In the genomic region with DNA sequence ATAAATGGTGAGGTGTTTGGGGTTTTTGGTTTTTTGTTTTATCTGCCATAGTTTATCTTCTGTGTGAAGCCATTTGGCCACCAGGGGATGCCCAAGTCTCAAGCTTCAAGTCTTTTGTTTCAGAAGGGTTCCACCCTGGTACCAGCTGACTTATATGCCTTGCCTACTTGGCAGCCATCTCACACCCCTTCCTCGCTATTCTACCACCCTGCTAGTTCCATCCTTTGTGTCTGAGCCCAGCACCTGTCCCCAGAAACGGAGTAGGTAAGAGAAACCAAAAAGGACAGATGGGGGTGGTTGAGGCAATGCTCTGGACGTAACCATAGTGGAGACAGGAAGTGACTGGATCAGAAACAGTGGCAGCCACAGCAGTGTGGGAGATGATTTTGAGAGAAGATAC, we compare ENCODE assay signal across 9 mouse cellular contexts. TPM values are rescaled to one million over a fixed set of nuclear protein-coding genes. Genes with fewer than 3 reads are reported as not detected.
DNase-seq lines count a peak whose midpoint lies in the region; ATAC-seq lines count a peak whose summit lies in the region.
"Had no signal": no experiment of that assay in that cellular context is flagged by ENCODE, and none has a peak within 500 bp of the region (broad histone marks: within the 10 kb centered on the region; RNA-seq: fewer than 3 reads in every experiment).

No protein-coding gene starts in this region.

- 0 out of 2 replicates have a peak overlapping the region, but pooled peaks have one; percentile 23 for H3K27ac ChIP-seq in forebrain, embryonic 15.5 days (replicated peaks)
- H3K27ac ChIP-seq in forebrain, embryonic 10.5 days, result no peak overlapping the region
- no peak overlapping the region for H3K27ac ChIP-seq in midbrain, embryonic 13.5 days
- H3K27ac ChIP-seq in midbrain, embryonic 10.5 days (replicated peaks), result no peak overlapping the region
- H3K27ac ChIP-seq in hindbrain, embryonic 16.5 days (ENCODE audit: low read depth, low read length), result no peak overlapping the region
- no peak overlapping the region for H3K27ac ChIP-seq in neural tube, embryonic 15.5 days (replicated peaks)

- no peak overlapping the region for H3K4me2 ChIP-seq in forebrain, embryonic 15.5 days (replicated peaks)
- no peak overlapping the region for H3K4me2 ChIP-seq in midbrain, embryonic 13.5 days (replicated peaks)
- peak overlapping the region; percentile 13; the same call in 1 of the 2 replicates for H3K4me2 ChIP-seq in hindbrain, embryonic 16.5 days (ENCODE audit: low read length)
- no peak overlapping the region for H3K4me2 ChIP-seq in neural tube, embryonic 15.5 days

- 0 out of 2 replicates have a peak, but pooled peaks cover 2% of the 10 kb centered on the region for H3K4me1 ChIP-seq in forebrain, embryonic 15.5 days
- H3K4me1 ChIP-seq in forebrain, embryonic 10.5 days, result peaks cover 4% of the 10 kb centered on the region; the same call in 1 of the 2 replicates
- H3K4me1 ChIP-seq in midbrain, embryonic 13.5 days (replicated peaks), result no peaks in the 10 kb centered on the region
- no peaks in the 10 kb centered on the region for H3K4me1 ChIP-seq in midbrain, embryonic 10.5 days
- H3K4me1 ChIP-seq in hindbrain, embryonic 16.5 days (ENCODE audit: control insufficient read depth, insufficient read depth, low read depth, low read length), result no peaks in the 10 kb centered on the region
- no peaks in the 10 kb centered on the region for H3K4me1 ChIP-seq in neural tube, embryonic 15.5 days

- WGBS in forebrain, embryonic 15.5 days, result 40% methylated on average over 3 of the region's 3 CpGs
- WGBS in forebrain, embryonic 10.5 days, result 76% methylated on average over 3 of the region's 3 CpGs
- WGBS in midbrain, embryonic 13.5 days, result 81% methylated on average over 3 of the region's 3 CpGs
- WGBS in midbrain, embryonic 10.5 days, result 82% methylated on average over 3 of the region's 3 CpGs
- WGBS in hindbrain, embryonic 16.5 days, result 67% methylated on average over 3 of the region's 3 CpGs
- WGBS in neural tube, embryonic 15.5 days, result 71% methylated on average over 3 of the region's 3 CpGs

- no peak overlapping the region for H3K4me3 ChIP-seq in forebrain, embryonic 15.5 days
- no peak overlapping the region for H3K4me3 ChIP-seq in forebrain, embryonic 10.5 days
- H3K4me3 ChIP-seq in midbrain, embryonic 13.5 days (replicated peaks), result no peak overlapping the region
- no peak overlapping the region for H3K4me3 ChIP-seq in midbrain, embryonic 10.5 days
- no peak overlapping the region for H3K4me3 ChIP-seq in hindbrain, embryonic 16.5 days (ENCODE audit: low read length)
- no peak overlapping the region for H3K4me3 ChIP-seq in neural tube, embryonic 15.5 days (replicated peaks)

- no peaks in the 10 kb centered on the region for H3K9me3 ChIP-seq in forebrain, embryonic 15.5 days
- no peaks in the 10 kb centered on the region for H3K9me3 ChIP-seq in forebrain, embryonic 10.5 days
- no peaks in the 10 kb centered on the region for H3K9me3 ChIP-seq in midbrain, embryonic 13.5 days
- no peaks in the 10 kb centered on the region for H3K9me3 ChIP-seq in midbrain, embryonic 10.5 days (replicated peaks)
- H3K9me3 ChIP-seq in hindbrain, embryonic 16.5 days (ENCODE audit: control insufficient read depth, low read length), result no peaks in the 10 kb centered on the region
- H3K9me3 ChIP-seq in neural tube, embryonic 15.5 days (replicated peaks), result no peaks in the 10 kb centered on the region

- peaks cover 44% of the 10 kb centered on the region for H3K36me3 ChIP-seq in forebrain, embryonic 15.5 days
- peaks cover 70% of the 10 kb centered on the region for H3K36me3 ChIP-seq in forebrain, embryonic 10.5 days (replicated peaks)
- H3K36me3 ChIP-seq in midbrain, embryonic 13.5 days, result peaks cover 51% of the 10 kb centered on the region
- H3K36me3 ChIP-seq in midbrain, embryonic 10.5 days, result peaks cover 69% of the 10 kb centered on the region
- peaks cover 38% of the 10 kb centered on the region for H3K36me3 ChIP-seq in hindbrain, embryonic 16.5 days (ENCODE audit: control insufficient read depth, insufficient read depth, low read length)
- peaks cover 59% of the 10 kb centered on the region for H3K36me3 ChIP-seq in neural tube, embryonic 15.5 days

- peak; percentile 62; the same call in 1 of the 2 replicates for ATAC-seq in forebrain, embryonic 15.5 days (replicated peaks)
- ATAC-seq in midbrain, embryonic 13.5 days, result peak; percentile 62; the same call in 1 of the 2 replicates
- ATAC-seq in hindbrain, embryonic 16.5 days, result peak; percentile 64
- ATAC-seq in neural tube, embryonic 15.5 days (ENCODE audit: low FRiP score), result 0 out of 2 replicates have a peak, but pooled peaks have one; percentile 31

- no peaks in the 10 kb centered on the region for H3K27me3 ChIP-seq in forebrain, embryonic 15.5 days
- no peaks in the 10 kb centered on the region for H3K27me3 ChIP-seq in forebrain, embryonic 10.5 days (ENCODE audit: poor library complexity, severe bottlenecking)
- no peaks in the 10 kb centered on the region for H3K27me3 ChIP-seq in midbrain, embryonic 13.5 days
- no peaks in the 10 kb centered on the region for H3K27me3 ChIP-seq in midbrain, embryonic 10.5 days (ENCODE audit: low read depth, poor library complexity, severe bottlenecking)
- H3K27me3 ChIP-seq in hindbrain, embryonic 16.5 days (replicated peaks; ENCODE audit: control insufficient read depth, insufficient read depth, low read length), result no peaks in the 10 kb centered on the region
- no peaks in the 10 kb centered on the region for H3K27me3 ChIP-seq in neural tube, embryonic 15.5 days (replicated peaks)

- H3K9ac ChIP-seq in forebrain, embryonic 15.5 days (replicated peaks), result no peak overlapping the region
- no peak overlapping the region for H3K9ac ChIP-seq in midbrain, embryonic 13.5 days (replicated peaks)
- H3K9ac ChIP-seq in hindbrain, embryonic 16.5 days (ENCODE audit: low read depth, low read length), result no peak overlapping the region
- H3K9ac ChIP-seq in neural tube, embryonic 15.5 days (replicated peaks), result no peak overlapping the region

- no peak for DNase-seq in forebrain, embryonic 10.5 days (ENCODE audit: extremely low spot score, low spot score)
- no peak for DNase-seq in midbrain, embryonic 10.5 days (ENCODE audit: low spot score)
- DNase-seq in adrenal gland, adult 2 months, result no peak
- DNase-seq in spleen, adult 18-20 months, result no peak

RNA-seq across cellular contexts. Expression of gene Tspan1, which starts 7.5 kb away (rescaled TPM):
- polyA plus RNA-seq in forebrain, embryonic 15.5 days (2015; fragmentation: Nextera tagmentation; extraction: Ambion mirVana), result 0.28 TPM in 1 of 2 replicates, not detected in the other
- polyA plus RNA-seq in forebrain, embryonic 10.5 days (2016; fragmentation: Nextera tagmentation; extraction: Ambion mirVana), result not detected in 2 replicates
- polyA plus RNA-seq in midbrain, embryonic 13.5 days (2015; fragmentation: Nextera tagmentation; extraction: Ambion mirVana), result 0.11 TPM in 1 of 2 replicates, not detected in the other
- 0.06 TPM in 1 of 2 replicates, not detected in the other for polyA plus RNA-seq in midbrain, embryonic 10.5 days (2016; fragmentation: Nextera tagmentation; extraction: Ambion mirVana)
- 0.11 and 0.63 TPM in 2 replicates for polyA plus RNA-seq in hindbrain, embryonic 16.5 days (2015; fragmentation: Nextera tagmentation; extraction: Ambion mirVana)
- polyA plus RNA-seq in neural tube, embryonic 15.5 days (2015; fragmentation: Nextera tagmentation; extraction: Ambion mirVana), result 0.27 and 5.8 TPM in 2 replicates
- total RNA-seq in adrenal gland, adult 2 months (2021), result not detected
- polyA plus RNA-seq in adrenal gland, adult 2 months (2012; rRNA removed), result not detected in 2 replicates

RNA-seq across cellular contexts. Expression of gene Lurap1, which starts 8.8 kb away (rescaled TPM):
- 2.4 TPM in 2 replicates for polyA plus RNA-seq in forebrain, embryonic 15.5 days (2015; fragmentation: Nextera tagmentation; extraction: Ambion mirVana)
- polyA plus RNA-seq in forebrain, embryonic 10.5 days (2016; fragmentation: Nextera tagmentation; extraction: Ambion mirVana), result 2.0 and 2.6 TPM in 2 replicates
- 1.5 and 2.2 TPM in 2 replicates for polyA plus RNA-seq in midbrain, embryonic 13.5 days (2015; fragmentation: Nextera tagmentation; extraction: Ambion mirVana)
- polyA plus RNA-seq in midbrain, embryonic 10.5 days (2016; fragmentation: Nextera tagmentation; extraction: Ambion mirVana), result 2.2 and 2.7 TPM in 2 replicates
- polyA plus RNA-seq in hindbrain, embryonic 16.5 days (2015; fragmentation: Nextera tagmentation; extraction: Ambion mirVana), result 3.3 and 3.7 TPM in 2 replicates
- 2.6 and 2.7 TPM in 2 replicates for polyA plus RNA-seq in neural tube, embryonic 15.5 days (2015; fragmentation: Nextera tagmentation; extraction: Ambion mirVana)
- 10 to 100 TPM in 1 of 2 experiments, 1 to 10 TPM in 1; 5.2 to 16.2 TPM for total RNA-seq in adrenal gland, adult 2 months (2021)
- 1.8 and 2.5 TPM in 2 replicates for polyA plus RNA-seq in adrenal gland, adult 2 months (2012; rRNA removed)

RNA-seq across cellular contexts. Expression of gene 1700042G07Rik, which starts 13.3 kb away (rescaled TPM):
- not detected in 2 replicates for polyA plus RNA-seq in forebrain, embryonic 15.5 days (2015; fragmentation: Nextera tagmentation; extraction: Ambion mirVana)
- polyA plus RNA-seq in forebrain, embryonic 10.5 days (2016; fragmentation: Nextera tagmentation; extraction: Ambion mirVana), result not detected in 2 replicates
- polyA plus RNA-seq in midbrain, embryonic 13.5 days (2015; fragmentation: Nextera tagmentation; extraction: Ambion mirVana), result not detected in 2 replicates
- not detected in 2 replicates for polyA plus RNA-seq in midbrain, embryonic 10.5 days (2016; fragmentation: Nextera tagmentation; extraction: Ambion mirVana)
- polyA plus RNA-seq in hindbrain, embryonic 16.5 days (2015; fragmentation: Nextera tagmentation; extraction: Ambion mirVana), result not detected in 2 replicates
- polyA plus RNA-seq in neural tube, embryonic 15.5 days (2015; fragmentation: Nextera tagmentation; extraction: Ambion mirVana), result not detected in 2 replicates
- not detected for total RNA-seq in adrenal gland, adult 2 months (2021)
- not detected in 2 replicates for polyA plus RNA-seq in adrenal gland, adult 2 months (2012; rRNA removed)
- polyA plus RNA-seq: heart, embryonic 14.5 days had no signal

RNA-seq across cellular contexts. Expression of gene Gm49337, which starts 13.3 kb away (rescaled TPM):
- polyA plus RNA-seq in forebrain, embryonic 15.5 days (2015; fragmentation: Nextera tagmentation; extraction: Ambion mirVana), result not detected in 2 replicates
- not detected in 2 replicates for polyA plus RNA-seq in forebrain, embryonic 10.5 days (2016; fragmentation: Nextera tagmentation; extraction: Ambion mirVana)
- not detected in 2 replicates for polyA plus RNA-seq in midbrain, embryonic 13.5 days (2015; fragmentation: Nextera tagmentation; extraction: Ambion mirVana)
- polyA plus RNA-seq in midbrain, embryonic 10.5 days (2016; fragmentation: Nextera tagmentation; extraction: Ambion mirVana), result not detected in 2 replicates
- polyA plus RNA-seq in hindbrain, embryonic 16.5 days (2015; fragmentation: Nextera tagmentation; extraction: Ambion mirVana), result not detected in 2 replicates
- polyA plus RNA-seq in neural tube, embryonic 15.5 days (2015; fragmentation: Nextera tagmentation; extraction: Ambion mirVana), result not detected in 2 replicates
- under 1 TPM in 1 of 2 experiments, not detected in 1; 0.52 TPM for total RNA-seq in adrenal gland, adult 2 months (2021)
- polyA plus RNA-seq in adrenal gland, adult 2 months (2012; rRNA removed), result not detected in 2 replicates
- polyA plus RNA-seq: heart, embryonic 14.5 days had no signal

RNA-seq across cellular contexts. Expression of gene Pomgnt1, which starts 36.3 kb away (rescaled TPM):
- 63.5 and 66.1 TPM in 2 replicates for polyA plus RNA-seq in forebrain, embryonic 15.5 days (2015; fragmentation: Nextera tagmentation; extraction: Ambion mirVana)
- polyA plus RNA-seq in forebrain, embryonic 10.5 days (2016; fragmentation: Nextera tagmentation; extraction: Ambion mirVana), result 50.6 and 54.7 TPM in 2 replicates
- polyA plus RNA-seq in midbrain, embryonic 13.5 days (2015; fragmentation: Nextera tagmentation; extraction: Ambion mirVana), result 51.8 and 56.9 TPM in 2 replicates
- polyA plus RNA-seq in midbrain, embryonic 10.5 days (2016; fragmentation: Nextera tagmentation; extraction: Ambion mirVana), result 55.9 TPM in 2 replicates
- 68.2 and 72.1 TPM in 2 replicates for polyA plus RNA-seq in hindbrain, embryonic 16.5 days (2015; fragmentation: Nextera tagmentation; extraction: Ambion mirVana)
- polyA plus RNA-seq in neural tube, embryonic 15.5 days (2015; fragmentation: Nextera tagmentation; extraction: Ambion mirVana), result 66.9 and 67.2 TPM in 2 replicates
- 10 to 100 TPM; 48.1 to 70.5 TPM for total RNA-seq in adrenal gland, adult 2 months (2021)
- 28.0 and 34.9 TPM in 2 replicates for polyA plus RNA-seq in adrenal gland, adult 2 months (2012; rRNA removed)
